Mouse (Mus musculus) kidney, adult 9 months (tissue): Measurements from ENCODE around the gene Zpbp2.

Source experiments
- DNase-seq: peaks from one replicate; pipeline ENCODE4 v3.0.0; 2022

Gene Zpbp2

DNA sequence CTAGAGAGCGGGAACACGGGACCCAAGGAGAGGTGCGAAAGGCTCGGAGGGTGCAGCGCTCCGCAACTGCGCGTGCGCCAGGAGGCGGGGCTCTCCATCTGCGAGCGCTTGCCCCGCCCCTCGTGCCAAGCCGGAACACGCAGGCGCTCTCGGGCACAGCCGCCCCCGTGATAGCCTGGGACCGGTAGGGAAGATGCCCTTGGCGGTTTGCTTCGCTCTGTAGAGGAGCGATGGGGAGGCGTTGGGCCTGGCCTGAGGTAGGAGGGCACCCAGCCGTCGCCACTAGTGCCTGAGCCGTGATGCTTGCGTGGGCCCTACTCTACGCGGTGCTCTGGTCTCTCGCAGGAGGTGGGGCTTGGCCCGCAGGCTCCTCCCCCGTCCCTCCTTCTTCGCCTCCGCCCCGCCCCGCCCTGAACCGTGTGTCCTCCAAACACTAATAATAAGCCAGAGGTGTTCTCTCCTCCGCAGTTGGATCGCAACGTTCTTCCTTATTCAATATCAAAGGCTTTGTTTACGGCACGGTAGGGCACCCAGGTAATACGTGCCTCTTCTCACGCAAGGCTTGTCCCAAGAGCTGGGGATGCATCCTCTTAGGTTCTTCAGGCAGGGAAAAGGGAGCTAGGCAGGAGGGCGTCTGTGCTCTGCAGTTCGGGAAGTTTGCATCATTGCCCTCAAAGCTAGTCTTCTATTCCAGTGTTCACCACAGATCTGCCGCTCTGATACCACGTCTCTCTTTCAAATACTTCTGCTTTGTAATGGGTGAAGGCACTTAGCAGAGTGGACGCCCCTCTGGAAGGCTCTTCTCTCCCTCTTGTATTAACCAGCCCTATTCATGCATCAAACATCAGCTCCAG is at the start of gene Zpbp2:
Gene Zpbp2, plus strand, starts transcription at position 123 of the 854 bp plus-strand sequence.
- DNase-seq: peak; percentile 76

DNA sequence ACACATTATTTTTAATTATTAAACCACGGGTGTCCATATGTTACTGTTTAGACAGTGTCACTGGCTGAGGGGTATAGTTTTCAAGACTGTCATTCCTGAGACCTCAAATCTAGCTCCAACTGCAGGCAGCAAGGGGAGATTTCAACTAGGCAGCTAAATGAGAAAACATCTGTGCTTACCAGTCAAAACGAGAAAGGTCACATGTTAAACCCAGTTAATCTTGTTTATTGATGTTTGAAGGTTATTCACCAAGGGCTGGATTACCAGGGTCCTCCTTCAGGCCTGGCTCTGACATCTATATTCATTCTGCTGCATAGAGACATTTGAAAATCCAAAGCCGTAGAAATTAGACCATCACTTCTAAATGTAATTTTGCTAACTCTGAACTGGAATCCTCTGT is 46.0 kb upstream of the Zpbp2 start:
- DNase-seq: no peak

- DNase-seq: peak; percentile 2
These were observed 41.5 kb upstream of the Zpbp2 start for GRCm38 (mm10) chr11:98509434-98509833.

GRCm38 (mm10) chr11:98510125-98510524 is 40.8 kb upstream of the Zpbp2 start:
- no peak for DNase-seq

DNA sequence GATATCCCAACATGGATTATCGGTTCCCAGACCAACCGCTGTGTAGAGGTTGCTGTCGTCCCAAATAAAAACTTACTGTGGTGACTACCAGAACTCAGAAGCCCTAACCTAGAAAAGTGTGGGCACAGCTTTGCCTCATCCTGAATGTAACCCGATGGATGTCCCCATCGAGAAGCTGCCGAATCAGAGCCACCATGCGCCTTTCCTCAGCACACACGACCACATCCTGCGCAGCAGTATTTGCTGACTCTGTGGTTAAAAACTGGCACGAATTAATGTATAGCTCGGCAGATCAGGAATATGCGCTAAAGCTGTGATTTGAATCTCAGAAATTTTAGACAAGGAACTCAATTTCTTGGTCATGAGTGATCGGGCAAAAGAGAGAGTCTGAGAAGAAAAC is 38.0 kb upstream of the Zpbp2 start:
- DNase-seq: no peak

DNA sequence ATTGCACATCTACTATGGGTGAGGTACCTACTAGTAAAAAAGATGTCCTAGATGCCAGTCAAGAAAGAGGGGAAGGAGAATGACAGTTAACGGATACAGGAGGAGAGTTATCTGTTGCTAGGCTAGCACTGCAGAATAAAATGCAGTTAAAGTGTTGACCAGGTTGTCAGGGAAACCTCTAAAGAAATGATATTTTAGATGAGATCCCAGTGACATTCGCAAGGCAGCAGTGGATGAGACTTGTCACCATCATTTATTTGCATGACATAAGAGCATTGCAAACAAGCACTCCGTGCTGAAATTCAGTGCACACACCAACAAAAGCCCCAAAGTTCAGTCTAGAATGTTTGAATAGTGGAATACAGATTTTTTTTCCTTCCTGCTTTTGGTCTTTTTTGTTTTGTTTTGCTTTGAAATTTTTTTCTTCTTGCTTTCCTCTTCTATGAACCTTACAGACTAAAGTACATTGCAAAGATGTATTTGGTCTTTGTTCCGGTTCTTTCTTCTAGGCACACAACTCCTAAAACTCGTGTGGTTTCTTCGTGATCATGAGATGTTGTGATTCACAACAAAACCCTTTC is 37.5 kb upstream of the Zpbp2 start:
- DNase-seq: no peak

- DNase-seq: no peak
These were observed 30.4 kb upstream of the Zpbp2 start for GRCm38 (mm10) chr11:98520468-98520867.

DNA sequence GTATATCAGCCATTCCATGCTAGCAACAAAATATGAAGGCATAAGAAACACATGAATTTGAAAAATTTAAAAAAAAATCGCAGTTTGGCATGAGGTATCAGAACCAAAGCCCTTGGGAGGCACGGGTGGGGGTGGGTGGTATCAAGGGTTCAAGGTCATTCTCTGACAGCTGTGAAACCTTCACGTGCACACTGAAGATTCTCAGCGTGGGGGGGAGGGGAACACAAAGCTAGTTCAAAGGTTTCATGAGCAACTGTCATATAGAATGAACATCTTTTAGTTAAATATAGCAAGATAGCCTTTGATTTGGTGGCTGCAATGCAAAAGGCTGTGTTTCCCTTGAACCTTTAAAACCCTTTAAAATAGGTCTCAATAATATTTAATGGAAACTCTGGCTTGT is 25.8 kb upstream of the Zpbp2 start:
- no peak for DNase-seq

- DNase-seq: no peak
These were observed 24.0 kb upstream of the Zpbp2 start for GRCm38 (mm10) chr11:98526824-98527461.

DNA sequence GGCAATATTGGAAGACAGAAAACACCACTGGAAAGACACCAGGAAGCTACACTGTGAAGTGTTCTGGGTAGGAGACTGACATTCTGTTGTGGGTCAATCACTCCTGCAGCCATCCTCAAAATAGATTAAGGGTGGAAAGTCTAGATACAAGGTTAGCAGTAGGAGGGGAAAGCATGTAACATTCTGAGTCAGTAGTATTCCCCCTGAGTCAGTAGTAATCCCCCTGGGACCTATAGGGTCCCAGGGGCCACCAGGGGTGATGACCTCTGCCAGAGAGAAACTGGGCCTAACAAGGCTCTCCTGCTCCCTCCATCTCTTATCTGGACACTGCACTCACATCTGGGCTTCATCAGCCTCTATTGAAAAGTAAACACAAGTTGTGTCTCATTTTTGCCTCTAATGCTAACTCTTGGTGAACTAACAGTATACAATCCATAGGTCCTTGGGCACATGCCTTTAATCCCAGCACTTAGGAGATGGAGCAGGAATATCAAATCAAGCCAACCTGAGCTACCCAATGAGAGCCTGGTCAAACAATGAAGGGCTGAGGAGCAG is 13.3 kb upstream of the Zpbp2 start:
- no peak for DNase-seq

GRCm38 (mm10) chr11:98540319-98540718 is 10.6 kb upstream of the Zpbp2 start:
- DNase-seq: no peak

- no peak for DNase-seq
These were observed 8.3 kb upstream of the Zpbp2 start for GRCm38 (mm10) chr11:98542553-98542952.

- no peak for DNase-seq
These were observed 7.5 kb upstream of the Zpbp2 start for GRCm38 (mm10) chr11:98543414-98543813.

DNA sequence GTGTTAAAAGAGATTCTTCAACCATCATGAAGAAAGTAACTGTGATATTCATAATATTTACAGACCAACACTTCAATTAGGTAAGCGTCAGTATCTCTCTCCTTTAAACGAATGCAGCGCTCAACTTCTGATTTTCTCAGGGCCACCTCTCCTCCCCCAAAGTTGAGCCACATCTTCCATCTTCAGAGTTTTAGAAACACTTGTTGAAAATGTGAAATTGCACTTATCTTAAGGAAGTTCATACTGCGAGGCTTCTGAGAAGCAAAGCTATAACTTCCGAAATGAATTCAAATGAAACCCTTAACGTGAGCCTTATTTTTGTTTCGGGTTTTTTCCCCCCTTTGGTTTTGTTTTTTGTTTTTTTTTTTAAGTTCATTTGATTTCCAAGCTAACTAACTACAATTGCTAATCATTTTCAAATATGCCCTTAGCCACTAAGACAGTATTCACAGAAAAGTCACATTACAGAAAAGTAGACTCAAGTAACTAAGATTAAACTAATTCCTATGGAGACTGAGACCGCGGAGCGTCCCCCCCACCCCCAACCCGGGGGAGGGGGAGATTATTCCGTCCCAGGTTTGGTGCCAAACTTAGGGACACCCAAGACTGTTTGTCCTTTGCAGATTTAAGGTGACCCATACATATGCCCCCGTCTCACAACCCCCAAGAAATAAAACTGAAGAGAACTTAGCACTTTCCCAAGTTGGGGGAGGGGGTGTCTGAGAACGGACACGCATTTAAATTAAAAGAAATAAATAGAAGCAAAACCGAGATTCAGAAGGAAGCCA is 5.8 kb upstream of the Zpbp2 start:
- DNase-seq: no peak

GRCm38 (mm10) chr11:98545711-98546231 is 5.1 kb upstream of the Zpbp2 start, which contains the start of gene Ikzf3:
Ikzf3 (minus strand) TSS chr11:98546031.
- no peak for DNase-seq

DNA sequence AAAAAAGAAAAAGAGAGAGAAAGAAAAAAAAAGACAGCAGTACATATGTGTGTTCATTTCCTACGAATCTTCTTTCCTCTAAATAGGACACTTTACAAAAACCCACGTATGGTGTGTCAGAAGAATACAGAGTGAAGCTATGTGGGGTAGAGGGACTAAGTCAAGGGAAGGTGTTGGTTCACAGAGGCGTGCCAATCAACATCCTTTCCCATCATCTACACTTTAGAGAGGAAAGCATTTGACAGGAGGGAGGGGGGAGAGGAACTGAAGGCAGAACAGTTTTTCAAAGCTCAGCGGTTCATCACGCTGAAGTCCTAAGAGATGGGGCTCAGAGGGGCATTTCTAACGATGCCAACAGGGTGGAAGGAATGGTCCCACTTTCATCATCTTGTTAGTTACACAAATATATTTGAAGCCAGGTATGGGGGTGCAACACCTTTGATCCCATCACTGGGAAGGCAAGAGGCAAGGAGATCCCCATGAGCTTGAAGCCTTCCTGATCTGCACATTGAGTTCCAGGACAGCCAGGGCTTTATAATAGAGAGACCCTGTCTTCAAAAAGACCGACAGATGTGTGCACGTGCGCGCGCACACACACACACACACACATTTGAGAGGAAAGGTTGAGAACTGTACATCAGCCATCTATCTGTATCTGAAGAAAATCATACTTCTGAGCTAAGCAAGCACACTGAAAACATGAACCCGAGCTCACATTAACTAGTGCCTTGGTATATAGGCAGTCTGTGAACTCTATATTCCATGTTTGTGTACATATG is 4.2 kb upstream of the Zpbp2 start:
- DNase-seq: no peak

DNA sequence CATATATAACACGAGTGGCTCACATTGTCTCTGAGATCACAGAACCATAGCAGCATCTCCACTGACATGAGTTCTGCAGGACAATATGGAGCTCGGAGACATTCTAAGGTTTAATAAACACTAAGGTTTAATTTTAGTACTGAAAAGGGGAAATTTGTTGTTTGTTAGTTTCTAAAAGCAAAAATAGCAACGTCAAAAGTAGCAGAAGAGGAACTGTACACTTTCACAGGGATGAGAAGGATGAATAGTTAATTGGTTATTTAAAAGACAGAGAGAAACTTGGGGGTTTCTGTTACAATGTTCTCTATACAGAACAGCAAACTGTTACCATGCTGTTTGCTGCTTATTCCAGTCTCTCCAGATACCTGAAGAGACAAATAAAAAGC is 3.6 kb upstream of the Zpbp2 start:
- no peak for DNase-seq

DNA sequence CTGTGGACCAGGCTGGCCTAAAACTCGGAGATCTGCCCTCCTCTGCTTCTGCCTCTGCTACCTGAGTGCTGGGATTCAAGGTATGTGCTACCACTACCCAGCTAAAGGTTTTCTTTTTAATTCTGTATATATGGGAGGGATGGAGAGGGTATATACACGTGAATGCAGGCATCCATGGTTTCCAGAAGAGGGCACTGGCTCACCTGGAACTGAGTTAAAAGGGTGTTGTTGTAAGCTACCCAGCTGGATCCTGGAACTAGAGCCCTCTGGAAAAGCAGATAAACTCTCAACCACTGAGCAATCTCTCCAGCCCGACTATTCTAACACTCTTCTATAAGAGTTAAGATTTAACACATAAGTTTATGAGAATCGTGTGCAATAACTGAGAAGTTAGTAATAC is 1.5 kb upstream of the Zpbp2 start:
- no peak for DNase-seq

DNA sequence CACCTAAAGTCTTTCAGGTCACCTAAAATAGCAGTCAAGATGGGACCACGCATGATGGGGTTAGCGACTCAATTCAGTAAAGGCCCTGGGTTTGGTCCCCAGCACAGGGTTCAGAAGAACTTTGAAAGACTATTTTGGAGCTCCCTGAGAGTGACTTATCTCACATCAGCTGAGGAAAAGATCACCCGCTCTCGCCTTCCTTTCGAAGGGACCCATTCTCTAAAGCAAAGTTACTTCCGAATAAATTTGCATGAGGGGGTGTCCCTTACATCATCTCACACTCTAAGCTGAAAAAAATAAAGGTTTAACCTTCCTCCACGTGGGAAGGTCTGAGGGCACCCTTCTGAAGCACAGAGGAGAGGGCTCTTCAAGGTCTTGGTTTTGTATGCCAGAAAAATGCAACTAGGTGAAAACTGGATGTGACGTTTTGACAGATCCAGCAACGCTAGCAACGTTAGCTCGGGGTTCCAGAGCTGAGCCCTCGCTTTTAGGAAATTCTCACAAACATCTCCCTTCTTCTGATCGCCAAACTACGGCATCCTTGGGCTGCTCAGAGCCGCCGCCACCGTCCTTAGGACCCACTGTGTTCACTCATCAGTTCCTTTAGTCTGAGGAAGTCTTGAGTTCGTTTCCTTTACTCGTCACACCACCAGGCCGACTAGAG is 454 bp upstream of the Zpbp2 start:
- DNase-seq: no peak

GRCm38 (mm10) chr11:98553966-98554365 is 3.1 kb downstream of the Zpbp2 start:
- no peak for DNase-seq

GRCm38 (mm10) chr11:98555124-98555700 is 4.3 kb downstream of the Zpbp2 start:
- DNase-seq: no peak
